24 mouse cellular contexts compared by ENCODE assay signal in the genomic region with DNA sequence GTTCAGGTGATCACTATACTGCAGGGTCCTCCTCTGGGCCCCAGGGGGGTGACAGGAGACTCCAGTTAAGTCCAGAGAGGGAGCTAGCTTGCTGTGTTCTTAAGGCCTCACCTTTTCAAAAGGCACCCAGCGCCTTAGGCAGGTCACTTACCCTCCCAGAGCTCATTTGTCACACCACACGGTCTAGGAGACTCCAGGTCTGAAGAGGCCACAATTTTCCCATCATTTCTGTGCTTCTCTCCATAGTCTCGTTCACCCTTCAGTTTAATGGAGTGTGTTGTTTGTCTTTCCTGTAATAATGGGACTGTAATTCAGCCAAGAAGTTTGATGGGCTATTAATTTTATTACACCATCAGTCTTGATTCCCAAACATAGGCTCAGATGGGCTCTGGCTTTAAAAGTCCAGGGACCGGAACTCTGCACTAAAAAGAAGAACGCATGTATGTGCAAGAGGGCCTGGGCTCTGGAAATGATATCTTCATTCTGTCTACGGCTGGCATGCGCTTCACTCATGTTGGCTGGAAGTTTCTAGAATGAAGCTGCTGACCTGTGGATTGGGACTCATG. TPM values are rescaled to one million over a fixed set of nuclear protein-coding genes. Genes with fewer than 3 reads are reported as not detected.
DNase-seq lines count a peak whose midpoint lies in the region; ATAC-seq and TF ChIP-seq lines count a peak whose summit lies in the region.
"Had no signal": no experiment of that assay in that cellular context is flagged by ENCODE, and none has a peak within 500 bp of the region (broad histone marks: within the 10 kb centered on the region; RNA-seq: fewer than 3 reads in every experiment).

No protein-coding gene starts in this region.

- H3K4me3 ChIP-seq in kidney, embryonic 16.5 days (ENCODE audit: low read length) = no peak overlapping the region
- H3K4me3 ChIP-seq in spleen, adult 2 months (ENCODE audit: extremely low read depth, insufficient read depth, insufficient read length) = no peak overlapping the region
- H3K4me3 ChIP-seq: erythroblast, embryonic 14.5 days; gastrocnemius, adult 2 months; hindbrain, embryonic 10.5 days; liver, embryonic 13.5 days; neural tube, embryonic 12.5 days had no signal

- peak; percentile 85 for ATAC-seq in kidney, embryonic 16.5 days (ENCODE audit: low FRiP score, low TSS enrichment)
- no peak for ATAC-seq in erythroid progenitor cell, adult 5-6 weeks (replicated peaks; ENCODE audit: low FRiP score, poor library complexity, severe bottlenecking)
- ATAC-seq: activated CD4-positive, CD25-positive, alpha-beta regulatory T cell, adult 4 months; forebrain, postnatal 0 days; midbrain, embryonic 16.5 days had no signal

- H3K27me3 ChIP-seq in kidney, embryonic 16.5 days (ENCODE audit: insufficient read depth, low read length) = no peaks in the 10 kb centered on the region
- no peaks in the 10 kb centered on the region for H3K27me3 ChIP-seq in spleen, adult 2 months (ENCODE audit: control insufficient read depth, insufficient read depth, low read length)
- H3K27me3 ChIP-seq: liver, embryonic 13.5 days; neural tube, embryonic 12.5 days had no signal

- H3K9ac ChIP-seq in kidney, embryonic 16.5 days (replicated peaks; ENCODE audit: low read length) = no peak overlapping the region
- H3K9ac ChIP-seq: forebrain, postnatal 0 days; liver, embryonic 13.5 days; neural tube, embryonic 12.5 days had no signal

- peaks cover 59% of the 10 kb centered on the region for H3K4me1 ChIP-seq in kidney, embryonic 16.5 days (ENCODE audit: insufficient read depth, low read length)
- H3K4me1 ChIP-seq in spleen, adult 2 months (ENCODE audit: control insufficient read depth, insufficient read depth, insufficient read length) = peaks cover 15% of the 10 kb centered on the region
- H3K4me1 ChIP-seq: hindbrain, embryonic 10.5 days; neural tube, embryonic 12.5 days had no signal

- H3K27ac ChIP-seq in kidney, embryonic 16.5 days (ENCODE audit: low read length) = peak overlapping the region; percentile 84
- 0 out of 2 replicates have a peak overlapping the region, but pooled peaks have one; percentile 1 for H3K27ac ChIP-seq in spleen, adult 2 months (ENCODE audit: insufficient read depth, low read length)
- H3K27ac ChIP-seq: gastrocnemius, adult 2 months; hindbrain, embryonic 10.5 days; liver, embryonic 13.5 days; neural tube, embryonic 12.5 days had no signal

- H3K4me2 ChIP-seq in kidney, embryonic 16.5 days (replicated peaks; ENCODE audit: low read depth, low read length) = no peak overlapping the region
- H3K4me2 ChIP-seq: liver, embryonic 13.5 days; neural tube, embryonic 12.5 days had no signal

- no peaks in the 10 kb centered on the region for H3K36me3 ChIP-seq in kidney, embryonic 16.5 days (ENCODE audit: insufficient read depth, low read length)
- H3K36me3 ChIP-seq in spleen, adult 2 months (ENCODE audit: control insufficient read depth, insufficient read depth, low read length) = no peaks in the 10 kb centered on the region
- H3K36me3 ChIP-seq: hindbrain, embryonic 10.5 days; liver, embryonic 13.5 days; neural tube, embryonic 12.5 days had no signal

- H3K9me3 ChIP-seq in kidney, embryonic 16.5 days (ENCODE audit: low read length) = peaks cover 4% of the 10 kb centered on the region; the same call in 1 of the 2 replicates
- H3K9me3 ChIP-seq: hindbrain, embryonic 10.5 days; liver, embryonic 13.5 days; neural tube, embryonic 12.5 days had no signal

- DNase-seq in heart, adult 11 months = peak; percentile 83
- DNase-seq in heart, postnatal 36 days = no peak
- no peak for DNase-seq in kidney, postnatal 36 days
- no peak for DNase-seq in spleen, adult 2 months (ENCODE audit: low read depth in 1 of 2, low spot score in 2 of 2)
- DNase-seq in spleen, postnatal 14 days (ENCODE audit: low spot score in 2 of 2) = no peak
- DNase-seq in adrenal gland, postnatal 36 days = no peak
- DNase-seq: cerebellum, adult 11 months; cerebellum, postnatal 25 days; forebrain, postnatal 0 days; gastrocnemius, adult 2 months; liver, embryonic 13.5 days; thymus, postnatal 25 days had no signal

- no peak for TF ChIP-seq CTCF in spleen, adult 2 months (IDR thresholded peaks at IDR 0.05; ENCODE audit: extremely low read depth, insufficient read depth, insufficient read length, insufficient replicate concordance)

- no peak for TF ChIP-seq POLR2A in spleen, adult 2 months (IDR thresholded peaks at IDR 0.05; ENCODE audit: low read depth, low read length)

- WGBS in kidney, embryonic 16.5 days = 17% methylated on average over 7 of the region's 7 CpGs
- WGBS in spleen, adult 2 months = 83% methylated on average over 7 of the region's 7 CpGs

- intact Hi-C loops in heart, postnatal 36 days (cut with DNase I) = no loop called here

RNA-seq across cellular contexts. Expression of gene Gm9964, which starts 8.3 kb away (rescaled TPM):
- not detected for total RNA-seq in heart, postnatal 36 days (2021)
- polyA plus RNA-seq in kidney, embryonic 16.5 days (2015; fragmentation: Nextera tagmentation; extraction: Ambion mirVana) = not detected in 2 replicates
- not detected in 2 replicates for polyA plus RNA-seq in spleen, adult 2 months (2012; rRNA removed)
- total RNA-seq in adrenal gland, postnatal 36 days (2021) = not detected
- total RNA-seq in erythroid progenitor cell, adult 5-6 weeks (2015; ENCODE audit: low replicate concordance) = not detected in 2 replicates
- total RNA-seq in erythroid progenitor cell, adult 5-6 weeks (2017; ENCODE audit: low replicate concordance) = not detected in 2 replicates
- total RNA-seq: forebrain, postnatal 0 days; gastrocnemius, adult 2 months; heart, adult 8-10 months; megakaryocyte, adult 5-6 weeks had no signal
- polyA plus RNA-seq: activated CD4-positive, CD25-positive, alpha-beta regulatory T cell, adult 4 months; erythroblast, embryonic 14.5 days; forebrain, postnatal 0 days; hindbrain, embryonic 10.5 days; intestine, embryonic 14.5 days; liver, embryonic 13.5 days; midbrain, embryonic 16.5 days; neural tube, embryonic 12.5 days; small intestine, adult 2 months; stomach, embryonic 16.5 days had no signal

RNA-seq across cellular contexts. Expression of gene Wsb1, which starts 33.9 kb away (rescaled TPM):
- 10 to 100 TPM; 14.7 to 14.9 TPM for total RNA-seq in heart, postnatal 36 days (2021)
- 366 and 377 TPM in 2 replicates for polyA plus RNA-seq in kidney, embryonic 16.5 days (2015; fragmentation: Nextera tagmentation; extraction: Ambion mirVana)
- 30.1 and 48.1 TPM in 2 replicates for polyA plus RNA-seq in spleen, adult 2 months (2012; rRNA removed)
- total RNA-seq in adrenal gland, postnatal 36 days (2021) = 10 to 100 TPM; 39.2 to 49.4 TPM
- total RNA-seq in erythroid progenitor cell, adult 5-6 weeks (2015; ENCODE audit: low replicate concordance) = 60.4 and 62.7 TPM in 2 replicates
- total RNA-seq in erythroid progenitor cell, adult 5-6 weeks (2017; ENCODE audit: low replicate concordance) = 29.4 and 45.1 TPM in 2 replicates

RNA-seq across cellular contexts. Expression of gene Nf1, which starts 51.1 kb away (rescaled TPM):
- 10 to 100 TPM; 28.4 to 33.8 TPM for total RNA-seq in heart, postnatal 36 days (2021)
- polyA plus RNA-seq in kidney, embryonic 16.5 days (2015; fragmentation: Nextera tagmentation; extraction: Ambion mirVana) = 6.6 and 7.8 TPM in 2 replicates
- 4.4 and 5.7 TPM in 2 replicates for polyA plus RNA-seq in spleen, adult 2 months (2012; rRNA removed)
- 10 to 100 TPM; 60.4 to 69.7 TPM for total RNA-seq in adrenal gland, postnatal 36 days (2021)
- 6.3 and 9.7 TPM in 2 replicates for total RNA-seq in erythroid progenitor cell, adult 5-6 weeks (2015; ENCODE audit: low replicate concordance)
- total RNA-seq in erythroid progenitor cell, adult 5-6 weeks (2017; ENCODE audit: low replicate concordance) = 3.6 and 5.7 TPM in 2 replicates
